Mouse (Mus musculus): Measurements from ENCODE around the gene Cisd1.

Gene Cisd1

DNA sequence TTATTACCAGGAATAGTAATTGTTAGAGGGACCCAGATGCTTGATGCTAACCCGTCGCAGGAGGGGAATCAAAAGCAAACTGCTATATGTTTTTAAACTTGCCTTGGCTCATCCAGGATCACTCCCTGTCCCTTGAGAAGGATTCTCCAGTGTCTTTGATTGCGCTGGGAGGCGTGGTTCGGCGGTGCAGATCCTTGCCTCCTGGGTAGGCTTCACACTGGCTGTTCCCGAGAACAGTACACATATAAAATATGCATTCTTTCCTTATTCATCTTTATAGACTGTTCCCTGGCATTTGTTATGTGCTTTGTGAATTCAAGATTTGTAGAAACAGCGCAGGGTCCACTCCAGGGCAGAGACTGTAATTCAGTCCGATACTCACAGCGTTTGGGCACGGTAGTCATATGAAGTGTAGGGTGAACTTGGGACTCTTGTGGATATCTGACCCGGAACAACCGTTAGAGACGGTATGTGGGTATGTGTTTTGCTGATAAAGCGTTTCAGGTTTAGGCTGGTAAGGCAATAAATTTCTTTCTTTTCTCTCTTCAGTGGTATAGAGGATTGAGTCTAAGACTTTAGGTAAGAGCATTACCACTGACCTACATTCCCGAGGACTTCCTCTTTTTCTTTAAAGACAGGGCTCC, 4.0 kb upstream of the Cisd1 start:
- peak; percentile 31 to 33 for DNase-seq (ENCODE audit: low spot score in 2 of 2)

DNA sequence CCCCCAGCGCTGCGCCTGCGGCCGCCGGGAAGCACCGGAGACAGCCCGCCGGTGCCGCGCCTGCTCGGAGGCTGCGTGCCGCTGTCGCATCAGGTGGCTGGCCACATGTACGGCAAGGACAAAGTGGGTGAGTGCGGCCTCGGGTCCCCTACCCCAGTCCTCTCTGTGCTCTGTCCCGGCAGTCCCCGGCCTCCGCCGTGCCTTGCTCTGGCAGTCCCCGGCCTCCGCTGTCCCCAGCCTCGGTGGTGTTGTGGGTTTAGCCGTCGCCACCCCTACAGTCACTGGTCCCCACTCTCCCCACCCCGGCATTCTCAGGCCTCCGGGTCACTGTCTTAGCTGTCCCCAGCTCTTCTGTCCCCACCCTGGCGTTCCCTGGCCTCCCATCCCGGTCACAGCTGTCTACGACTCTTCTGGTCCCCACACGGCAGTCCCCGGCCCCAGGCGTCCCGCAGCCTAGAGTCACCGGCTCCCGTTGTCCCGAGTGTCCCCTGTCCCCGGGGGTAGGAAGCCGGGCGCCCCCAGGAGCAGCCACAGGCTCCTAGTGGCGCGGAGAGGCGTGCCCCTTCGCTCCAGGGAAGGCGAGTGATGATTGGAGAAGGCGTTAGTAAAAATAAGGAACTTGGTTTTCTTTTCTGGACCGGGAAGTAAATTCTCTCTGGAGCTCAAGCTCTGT, 3.3 kb upstream of the Cisd1 start:
- peak in 1 of 2 experiments; percentile 72 for DNase-seq (ENCODE audit: low spot score in 2 of 2)

DNA sequence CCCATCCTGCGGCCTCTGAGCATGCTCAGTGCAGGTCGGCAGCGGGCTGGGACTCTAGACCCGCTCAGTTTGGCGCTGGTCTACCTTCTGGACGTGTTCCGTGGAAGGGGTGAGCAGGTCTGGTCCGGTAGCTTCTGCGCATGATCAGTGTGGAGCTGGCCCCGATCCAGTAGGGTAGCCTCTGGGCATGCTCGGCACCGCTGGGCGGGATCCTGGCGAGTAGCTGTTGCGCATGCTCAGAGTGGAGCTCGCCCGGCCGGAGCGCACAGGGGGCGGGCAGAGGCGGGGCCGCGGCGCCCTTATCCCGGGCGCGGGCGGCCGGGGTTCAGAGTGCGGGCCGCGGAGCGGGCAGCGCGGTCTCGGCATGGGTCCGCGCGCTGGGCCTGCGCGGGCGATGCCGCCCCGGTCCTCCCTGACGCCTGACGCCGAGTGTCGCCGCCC, 2.8 kb upstream of the Cisd1 start, which contains the start of gene Ipmk:
Ipmk (plus strand) TSS at position 255 of the 441 bp plus-strand sequence.
- DNase-seq (ENCODE audit: low spot score in 2 of 2): peak; percentile 97 to 98

DNA sequence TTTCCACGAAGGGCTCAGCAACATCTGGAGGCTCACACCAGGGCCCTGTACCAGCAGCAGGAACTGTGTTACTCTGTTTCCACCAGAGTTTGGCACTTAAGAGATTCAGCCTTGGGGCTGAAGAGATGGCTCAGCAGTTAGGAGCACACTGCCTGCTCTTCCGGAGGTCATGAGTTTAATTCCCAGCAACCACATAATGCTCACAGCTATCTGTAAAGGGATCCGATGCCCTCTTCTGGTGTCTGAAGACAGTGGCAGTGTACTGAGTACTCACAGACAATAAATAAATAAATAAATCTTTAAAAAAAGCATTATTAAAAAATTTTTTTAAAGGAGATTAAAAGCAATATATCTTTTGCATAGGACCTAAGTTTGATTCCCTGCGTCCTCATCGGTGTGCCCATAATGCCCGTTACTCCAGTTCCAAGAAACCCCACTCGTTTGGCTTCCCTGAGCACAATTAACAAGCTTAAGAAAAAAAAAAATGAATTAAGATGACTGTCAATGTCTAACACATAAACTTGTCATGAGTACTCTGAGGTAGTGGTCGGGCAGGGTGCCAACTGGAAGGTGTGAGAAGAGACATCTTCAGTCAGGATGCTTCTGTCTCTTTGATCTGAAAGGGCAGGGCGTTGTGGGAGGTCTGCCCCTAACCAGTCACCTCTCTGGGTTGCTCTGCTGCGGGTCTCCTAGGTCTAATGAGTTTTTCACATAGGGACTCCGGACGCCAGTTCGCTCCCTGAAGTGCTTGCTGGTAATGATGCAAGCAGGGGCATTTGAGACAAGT, 2.2 kb upstream of the Cisd1 start:
- peak; percentile 12 to 79 for DNase-seq (ENCODE audit: low spot score in 2 of 2)

DNA sequence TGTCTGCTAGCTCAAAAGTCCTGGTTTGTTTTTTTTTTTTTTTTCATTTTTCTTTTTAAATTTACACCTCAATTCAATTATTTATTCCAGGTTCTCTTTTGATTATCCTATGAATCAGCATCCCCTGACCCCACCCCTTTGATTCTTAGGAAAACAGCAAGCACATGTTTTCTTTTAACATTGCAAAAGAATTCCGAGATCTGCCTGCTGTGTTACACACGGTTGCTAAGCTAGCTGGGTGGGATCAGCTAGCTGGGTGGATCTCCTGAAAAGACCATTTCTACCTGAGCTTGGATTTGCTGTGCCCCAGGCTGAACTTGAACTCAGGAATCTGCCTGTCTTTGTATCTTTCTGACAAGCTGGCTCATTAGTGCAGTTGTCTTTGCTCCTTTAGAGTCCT, 1.4 kb upstream of the Cisd1 start:
- DNase-seq (ENCODE audit: low spot score in 2 of 2): no peak

DNA sequence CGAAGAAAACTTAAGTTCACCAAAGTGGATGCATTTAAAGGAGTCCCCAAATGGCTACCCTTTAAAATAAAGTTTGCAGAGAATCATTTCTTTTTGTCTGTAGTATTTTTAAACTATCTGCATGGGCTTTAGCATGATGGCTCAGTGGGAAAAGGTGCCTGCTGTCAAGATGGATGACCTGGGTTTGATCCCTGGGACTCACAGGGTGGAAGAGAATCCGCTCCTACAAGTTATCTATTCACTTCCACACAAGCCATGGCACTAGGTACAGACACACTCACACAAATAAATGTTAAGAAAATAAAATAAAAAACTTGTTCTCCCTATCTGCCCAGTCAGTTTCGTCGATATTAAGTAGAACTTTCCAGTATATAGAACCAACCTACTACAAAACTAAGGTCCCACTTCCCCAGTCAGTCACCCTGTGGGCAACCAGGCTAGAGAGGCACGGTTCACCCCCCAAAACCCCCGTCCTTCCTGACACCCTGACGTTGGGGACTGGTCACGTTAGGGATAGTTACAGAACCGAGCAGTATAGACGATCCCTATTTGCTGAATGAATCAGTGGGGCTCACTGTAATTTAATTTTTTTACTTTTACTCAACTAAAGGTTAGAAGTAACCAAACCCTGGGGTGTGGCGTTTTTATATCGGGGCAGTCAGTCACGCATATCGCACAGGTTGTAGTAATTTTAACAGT, 1.0 kb downstream of the Cisd1 start:
- DNase-seq (ENCODE audit: low spot score in 2 of 2): peak in 1 of 2 experiments; percentile 21

DNA sequence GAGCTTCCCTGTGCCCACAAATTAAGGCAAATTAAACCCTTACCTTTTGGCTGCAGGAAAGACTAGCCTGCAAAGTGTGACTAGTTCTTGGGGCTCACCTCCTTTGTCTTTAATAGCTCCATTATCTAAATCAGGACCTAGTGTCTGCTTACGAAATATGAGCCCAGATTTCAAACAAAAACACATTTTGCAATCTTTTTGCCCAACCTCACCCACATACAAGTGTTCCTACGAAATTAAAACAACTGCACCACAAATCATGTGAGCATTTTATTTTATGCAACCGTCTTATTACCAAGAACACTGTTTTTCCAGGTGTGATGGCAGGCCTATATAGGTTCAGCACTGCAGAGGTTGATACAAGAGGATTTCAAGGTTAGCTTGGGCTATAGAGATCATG, 1.6 kb downstream of the Cisd1 start:
- no peak for DNase-seq (ENCODE audit: low spot score in 2 of 2)

DNA sequence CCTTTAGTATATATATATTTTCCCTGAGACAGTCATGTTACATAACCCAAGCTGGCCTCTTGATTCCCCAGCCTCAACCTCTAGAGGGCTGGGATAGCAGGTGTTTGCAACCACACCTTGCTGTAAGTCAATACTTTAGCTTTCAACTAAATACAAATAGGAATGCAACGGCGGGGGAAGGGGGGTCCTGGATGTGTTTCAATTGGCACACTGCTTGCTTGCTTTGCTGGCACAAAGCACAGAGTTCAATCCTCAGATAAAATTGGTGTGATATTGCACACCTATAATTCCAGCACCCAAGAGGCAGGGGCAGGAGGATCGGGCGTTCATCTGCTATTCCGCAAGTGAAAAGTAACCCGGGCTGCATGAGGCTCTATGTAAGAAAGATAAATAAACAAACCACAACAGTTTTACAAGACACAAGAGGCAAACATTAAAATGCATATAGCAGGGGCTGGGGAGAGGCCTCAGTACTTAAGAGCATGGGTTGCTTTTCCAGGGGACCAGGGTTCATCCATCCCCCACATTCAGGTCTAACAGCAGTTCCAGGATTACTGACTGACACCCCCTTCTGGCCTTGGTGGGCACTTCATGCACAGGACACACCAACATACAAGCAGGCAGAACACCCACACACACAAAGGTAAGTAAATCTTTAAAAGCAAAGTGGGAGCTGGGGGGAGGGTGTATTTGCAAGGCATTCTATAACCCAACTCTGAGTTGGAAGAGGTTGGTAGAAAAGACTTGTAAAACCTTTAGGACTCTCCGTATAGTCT, 2.5 kb downstream of the Cisd1 start:
- DNase-seq (ENCODE audit: low spot score in 2 of 2): peak in 1 of 2 experiments; percentile 50

DNA sequence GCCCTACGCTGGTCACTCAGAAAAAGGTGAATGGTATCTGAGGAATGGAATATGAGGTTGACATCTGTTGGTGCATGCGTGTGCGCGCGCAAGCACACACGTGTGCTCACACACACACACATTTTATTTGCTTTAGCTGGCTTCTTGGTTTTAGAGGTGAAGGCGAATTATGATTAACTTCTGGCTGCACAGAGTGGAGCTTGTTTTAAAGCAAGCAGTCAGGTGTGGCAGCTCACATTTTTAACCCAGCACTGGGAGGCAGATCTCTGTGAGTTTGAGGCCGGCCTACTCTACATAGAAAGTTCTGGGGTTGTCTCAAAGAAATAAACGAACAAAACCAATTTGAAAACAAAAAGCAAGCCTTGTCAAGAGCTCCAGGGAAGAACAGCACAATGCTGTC, 3.5 kb downstream of the Cisd1 start:
- DNase-seq (ENCODE audit: low spot score in 2 of 2): no peak

DNA sequence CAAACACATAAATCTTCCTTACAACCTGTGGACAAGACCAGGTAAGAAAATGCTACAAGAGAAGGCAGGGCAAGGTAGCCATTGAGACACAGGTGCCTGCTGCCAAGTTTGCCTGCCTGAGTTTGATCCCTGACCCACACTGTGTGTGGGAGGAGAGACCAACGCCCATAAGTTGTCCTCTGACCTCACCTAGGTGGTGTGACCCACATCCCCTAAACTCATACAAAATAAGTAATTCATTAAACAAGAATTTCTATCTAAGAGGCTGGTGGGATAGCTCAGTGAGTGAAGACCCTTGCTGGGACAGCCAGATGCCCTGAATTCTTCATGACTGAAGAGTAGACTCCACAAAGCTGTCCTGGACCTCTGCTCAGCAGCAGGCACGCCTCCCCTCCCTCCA, 4.6 kb downstream of the Cisd1 start:
- no peak for DNase-seq (ENCODE audit: low spot score in 2 of 2)

DNA sequence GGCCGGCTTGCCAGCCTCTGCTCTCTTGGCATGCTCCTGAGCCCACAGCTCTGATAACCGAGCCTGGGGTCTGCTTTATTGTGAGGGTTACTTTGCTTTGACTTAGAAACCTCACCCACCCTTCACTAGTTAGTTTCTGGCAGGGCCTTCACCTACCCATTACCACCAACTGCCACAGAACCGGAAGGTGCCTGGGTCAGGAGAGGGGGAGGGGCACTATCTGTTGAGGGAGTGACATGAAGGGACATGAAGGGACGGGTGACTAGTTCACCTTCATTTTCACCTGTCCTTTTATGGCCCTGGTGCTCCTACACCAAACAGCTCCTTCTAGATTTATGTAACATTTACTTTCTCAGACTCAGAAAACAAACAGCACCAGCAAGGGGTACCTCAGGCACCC, 5.3 kb downstream of the Cisd1 start:
- DNase-seq (ENCODE audit: low spot score in 2 of 2): no peak

DNA sequence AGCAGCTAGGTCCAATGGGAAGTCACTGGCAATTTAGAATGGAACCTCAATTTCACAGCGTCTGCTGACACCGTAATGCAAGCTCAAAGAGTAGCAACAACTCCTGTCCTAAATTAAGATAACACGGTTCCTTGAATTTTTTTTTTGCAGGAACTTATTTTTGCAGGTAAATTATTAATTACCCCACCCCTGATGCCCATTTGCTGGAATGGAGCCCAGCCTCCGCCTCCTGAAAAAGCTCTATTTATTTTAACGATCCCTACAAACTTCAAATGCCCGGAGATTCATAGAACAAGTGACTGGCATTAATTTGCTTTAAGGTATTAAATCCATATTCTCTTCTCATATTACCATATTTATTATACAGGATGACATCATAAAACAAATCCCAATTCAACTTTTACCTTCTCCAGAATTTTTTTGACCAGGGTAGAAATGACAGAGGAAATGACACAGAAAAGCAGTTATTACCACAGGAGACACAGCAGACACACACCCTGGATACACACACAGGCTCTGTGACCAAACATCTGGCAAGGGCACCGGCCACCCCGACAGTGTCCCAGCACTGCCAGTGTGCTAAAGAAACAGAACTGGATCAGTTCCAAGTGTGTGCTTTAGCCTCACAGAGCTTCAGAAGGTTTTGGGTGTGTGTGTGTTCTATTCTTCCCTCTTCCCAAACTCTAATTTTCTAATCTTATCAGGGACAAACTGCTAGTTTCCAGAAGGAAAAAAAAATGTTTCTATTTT, 6.4 kb downstream of the Cisd1 start:
- no peak for DNase-seq (ENCODE audit: low spot score in 2 of 2)

DNA sequence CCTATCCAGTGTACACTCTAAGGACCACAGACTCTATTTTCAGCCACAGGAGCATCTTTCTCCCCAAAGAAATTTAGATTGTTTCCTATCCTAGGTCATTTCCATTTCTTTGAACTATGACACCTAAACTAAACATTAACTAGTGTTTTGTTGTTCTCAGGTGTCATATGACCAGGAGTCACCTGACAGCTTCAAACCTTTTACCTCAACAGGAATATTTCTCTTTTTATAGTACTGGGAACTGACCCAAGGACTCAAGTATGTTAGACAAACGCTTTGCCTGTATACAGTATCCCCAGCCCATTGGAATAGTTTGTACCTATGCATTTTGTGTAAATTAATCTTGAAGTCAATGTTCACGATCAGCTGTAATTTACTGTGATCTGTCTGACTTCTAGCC, 7.0 kb downstream of the Cisd1 start:
- DNase-seq (ENCODE audit: low spot score in 2 of 2): no peak

DNA sequence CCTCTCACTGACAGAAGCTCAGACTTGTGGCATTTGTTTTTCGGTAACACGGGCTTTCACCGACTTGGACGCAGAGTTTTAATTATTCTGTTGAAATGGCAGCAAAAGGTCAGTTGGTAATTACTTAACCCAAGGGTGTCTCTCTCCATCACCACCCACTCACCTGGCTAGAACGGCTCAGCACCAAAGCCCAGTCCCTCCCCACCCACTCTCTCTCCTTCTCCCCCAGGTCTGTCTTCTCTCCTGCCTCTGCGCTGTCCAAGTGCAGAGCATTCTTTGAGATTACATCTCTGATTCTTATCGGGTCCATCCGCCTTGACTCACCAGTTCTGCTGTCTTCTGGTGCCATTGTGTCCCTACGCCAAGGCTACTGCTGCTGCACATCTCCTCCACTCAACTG, 11.9 kb downstream of the Cisd1 start:
- no peak for DNase-seq (ENCODE audit: low spot score in 2 of 2)

DNA sequence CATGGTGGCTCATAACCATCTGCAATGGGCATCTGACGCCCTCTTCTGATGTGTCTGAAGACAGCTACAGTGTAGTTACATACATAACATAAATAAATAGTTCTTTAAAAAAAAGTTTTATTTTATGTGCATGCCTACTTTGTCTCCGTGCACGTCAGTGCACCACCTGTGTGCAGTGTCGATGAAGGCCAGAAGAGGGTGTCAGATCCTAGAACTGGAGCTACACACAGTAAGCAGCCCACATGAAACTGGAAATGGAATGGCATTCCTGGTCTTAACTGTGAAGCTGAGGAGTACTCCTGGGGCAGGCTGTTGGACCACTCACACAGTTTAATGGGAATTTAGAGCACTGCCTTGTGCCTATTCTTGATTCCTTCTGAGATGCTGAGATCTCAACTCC, 12.4 kb downstream of the Cisd1 start:
- DNase-seq (ENCODE audit: low spot score in 2 of 2): no peak

DNA sequence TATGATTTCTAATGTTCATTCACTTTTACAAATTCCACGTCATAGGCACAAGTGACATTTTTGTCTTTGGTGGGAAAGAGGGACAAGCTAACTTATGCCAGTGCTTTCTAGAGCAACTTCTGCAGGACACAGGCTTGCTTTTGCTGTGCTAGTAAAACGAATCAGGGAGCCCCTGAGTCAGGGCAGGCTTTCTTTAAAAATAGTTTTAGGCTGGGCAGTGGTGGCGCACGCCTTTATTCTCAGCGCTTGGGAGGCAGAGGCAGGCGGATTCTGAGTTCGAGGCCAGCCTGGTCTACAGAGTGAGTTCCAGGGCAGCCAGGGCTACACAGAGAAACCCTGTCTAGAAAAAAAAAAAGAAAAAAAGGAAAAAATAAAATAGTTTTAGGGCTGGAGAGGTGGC, 12.8 kb downstream of the Cisd1 start:
- no peak for DNase-seq (ENCODE audit: low spot score in 2 of 2)

DNA sequence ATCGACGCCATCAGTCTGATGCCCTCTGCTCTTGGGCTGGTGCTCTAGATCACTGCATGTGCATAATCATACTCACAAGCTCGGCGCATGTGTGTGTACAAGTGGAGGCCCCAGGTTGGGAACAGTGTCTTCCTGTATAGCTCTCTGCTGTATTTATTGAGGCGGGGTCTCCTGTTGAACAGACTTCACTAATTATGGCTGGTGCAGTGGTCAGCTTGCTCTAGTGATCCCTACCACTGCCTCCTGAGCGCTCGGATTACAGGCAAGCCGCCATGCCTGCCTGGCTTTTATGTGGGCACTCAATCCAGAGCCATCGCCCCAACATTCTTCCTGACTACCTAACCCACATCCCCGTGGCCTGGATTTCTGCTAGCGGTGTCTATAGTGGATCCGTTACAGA, 14.7 kb downstream of the Cisd1 start:
- DNase-seq (ENCODE audit: low spot score in 2 of 2): no peak

DNA sequence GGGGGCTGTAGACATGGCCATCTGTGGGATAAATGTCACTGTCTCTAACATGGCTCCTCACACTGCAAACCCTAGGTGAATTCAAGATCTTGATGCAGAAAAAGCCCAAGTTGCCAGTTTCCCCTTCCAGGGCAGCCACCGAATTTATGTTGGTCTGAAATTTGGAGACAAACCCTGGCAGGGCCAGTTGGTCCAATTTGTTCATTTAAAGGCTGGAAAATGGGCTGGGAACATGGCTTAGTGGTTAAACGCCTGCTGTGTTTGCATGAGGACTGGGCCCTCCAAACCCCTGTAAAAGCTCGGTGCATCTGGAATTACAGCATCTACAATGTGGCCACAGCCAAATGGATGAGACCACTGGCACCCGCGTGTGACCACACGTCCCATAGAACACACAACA, 15.5 kb downstream of the Cisd1 start:
- DNase-seq (ENCODE audit: low spot score in 2 of 2): no peak

DNA sequence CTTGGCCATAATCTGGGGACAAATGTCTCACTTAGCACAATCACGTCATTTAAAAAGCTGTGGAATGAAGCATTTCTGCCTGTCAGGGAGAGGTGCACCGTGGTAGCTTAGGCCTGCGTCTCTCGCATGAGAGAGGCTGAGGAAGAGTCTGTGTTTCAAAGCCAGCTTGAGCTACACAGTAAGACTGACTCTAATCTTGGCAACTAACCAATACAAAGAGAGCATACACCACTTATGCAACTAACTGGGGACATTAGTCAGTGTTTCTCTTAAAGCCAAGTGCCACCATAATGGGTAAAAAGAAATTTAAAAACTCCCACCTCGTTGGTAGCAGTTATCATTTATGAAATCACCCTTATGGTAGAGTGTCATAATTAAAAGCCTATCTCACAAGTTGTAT, 15.9 kb downstream of the Cisd1 start:
- no peak for DNase-seq (ENCODE audit: low spot score in 2 of 2)

DNA sequence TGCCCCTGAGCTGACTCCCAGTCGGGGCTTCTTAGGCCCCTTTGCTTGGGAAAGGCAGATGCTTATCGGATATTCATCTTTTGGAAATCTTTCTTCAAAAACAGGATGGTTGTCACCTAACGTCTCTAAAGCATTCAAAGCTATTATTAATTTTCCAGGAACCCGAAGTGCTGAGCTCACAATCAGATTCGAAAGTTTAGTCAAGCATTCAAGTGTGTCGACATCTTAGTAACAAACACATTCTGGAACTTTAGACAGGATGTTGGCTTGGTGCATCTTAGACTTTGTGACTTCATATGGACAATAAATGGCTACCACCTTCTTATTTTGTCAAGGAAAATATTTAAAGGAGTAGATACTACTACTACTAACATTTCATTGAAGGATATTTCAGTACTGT, 16.4 kb downstream of the Cisd1 start:
- no peak for DNase-seq (ENCODE audit: low spot score in 2 of 2)

DNA sequence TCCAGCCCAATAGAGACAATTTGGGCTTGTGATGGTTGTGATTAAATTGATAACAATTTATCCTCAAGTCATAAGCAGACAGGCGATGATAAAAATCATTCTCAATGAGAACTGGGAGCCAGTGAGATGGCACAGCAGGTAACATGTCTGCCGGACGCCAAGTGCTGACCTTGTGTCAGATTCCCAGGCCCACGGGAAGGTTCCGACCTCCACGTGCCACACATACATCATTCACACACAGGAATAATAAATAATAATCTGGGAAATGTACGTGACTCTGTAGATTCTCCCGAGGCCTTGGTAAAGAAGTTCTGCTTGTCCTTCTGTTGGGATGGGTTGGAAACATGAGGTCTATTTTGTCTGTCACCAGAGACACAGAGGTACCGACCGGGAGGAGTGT, 17.4 kb downstream of the Cisd1 start:
- DNase-seq (ENCODE audit: low spot score in 2 of 2): no peak
